Mouse (Mus musculus) adrenal gland, adult 18-20 months (tissue): Measurements from ENCODE around the gene Sars2. TPM values are rescaled to one million over a fixed set of nuclear protein-coding genes. Genes with fewer than 3 reads are reported as not detected.

Experiments
- DNase-seq, 2 experiments: peaks; one replicate each; pipeline ENCODE4 v3.0.0; 2021 to 2022; ENCODE audit warnings: low spot score in 2 of 2
- total RNA-seq, 2 experiments: library from RNA; stranded (reverse); gene quantifications; 1 replicate in 1 of 2; 2 replicates in 1 of 2; pipeline ENCODE4 v1.2.3; 2021

Sars2 gene
- total RNA-seq, 2 experiments from 2014 or later, result 15.6 to 17.2 TPM

DNA sequence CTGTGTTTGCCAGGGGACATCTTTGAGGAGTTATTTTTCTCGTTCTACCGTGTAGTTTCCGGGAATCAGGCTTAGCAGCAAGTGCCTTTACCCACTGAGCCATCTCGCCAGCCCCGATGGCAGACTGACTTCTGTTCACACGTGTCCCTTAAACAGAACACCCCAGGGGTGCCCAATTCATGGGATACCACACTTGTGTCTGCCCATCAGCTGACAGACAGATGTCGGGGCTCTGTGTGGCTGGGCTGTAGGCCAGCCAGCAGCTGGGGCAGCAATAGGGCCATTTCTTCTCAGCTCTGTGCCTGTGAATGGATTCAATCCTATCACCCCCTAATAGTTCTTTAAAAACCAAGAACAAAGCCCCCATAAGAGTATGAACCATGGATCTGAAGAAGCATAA is 33.3 kb downstream of the Sars2 start:
- no peak for DNase-seq

DNA sequence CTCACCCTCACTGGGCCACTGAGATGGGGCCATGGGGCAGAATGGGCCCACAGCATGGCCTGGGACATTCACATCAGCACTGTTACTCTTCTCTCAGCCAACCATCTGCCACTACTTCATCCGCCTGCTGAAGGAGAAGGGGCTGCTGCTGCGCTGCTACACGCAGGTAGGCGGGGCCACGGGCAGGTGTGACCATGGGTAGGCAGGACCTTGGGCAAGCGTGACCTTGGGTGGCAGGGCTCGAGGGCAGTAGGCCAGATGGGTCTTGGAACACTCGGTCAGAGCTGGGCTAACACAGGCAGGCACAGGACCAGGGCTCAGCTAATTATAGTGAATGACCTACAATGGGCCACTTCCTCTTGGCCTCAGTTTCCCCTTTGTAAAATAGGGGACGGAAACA is 37.0 kb downstream of the Sars2 start:
- DNase-seq, result no peak

DNA sequence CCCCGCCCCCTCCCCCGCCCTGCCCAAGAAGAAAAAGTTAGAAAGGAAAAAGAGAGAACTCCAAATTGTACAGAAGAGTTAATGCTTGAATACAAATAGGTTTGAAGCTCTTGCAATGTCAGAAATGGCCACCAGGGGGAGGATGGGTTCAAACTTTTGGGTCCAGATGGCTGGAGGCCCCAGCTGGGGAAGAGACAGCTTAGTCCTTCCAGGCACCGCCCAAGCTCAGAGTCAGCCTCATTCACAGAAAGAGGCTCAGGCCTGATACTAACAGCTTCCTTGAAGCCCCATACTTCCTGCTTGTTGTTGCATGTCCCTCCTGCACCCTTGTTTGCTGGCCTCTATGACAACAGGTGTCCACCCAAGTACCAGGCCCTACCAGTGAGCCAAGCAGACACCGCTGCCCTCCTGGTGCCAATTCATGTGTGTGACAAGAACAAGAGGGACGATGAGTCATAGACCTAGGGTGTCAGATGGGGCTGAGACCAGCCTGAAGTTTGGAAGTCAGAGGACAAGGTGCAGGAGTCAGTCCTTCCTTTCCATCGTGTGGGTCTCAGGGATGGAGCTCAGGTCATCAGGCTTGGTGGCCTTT is 38.4 kb downstream of the Sars2 start:
- DNase-seq, result peak; percentile 83 to 89

- DNase-seq, result no peak
These were observed 39.1 kb downstream of the Sars2 start for GRCm38 (mm10) chr7:28780857-28781256.

GRCm38 (mm10) chr7:28781261-28781663 is 39.5 kb downstream of the Sars2 start:
- DNase-seq, result no peak

DNA sequence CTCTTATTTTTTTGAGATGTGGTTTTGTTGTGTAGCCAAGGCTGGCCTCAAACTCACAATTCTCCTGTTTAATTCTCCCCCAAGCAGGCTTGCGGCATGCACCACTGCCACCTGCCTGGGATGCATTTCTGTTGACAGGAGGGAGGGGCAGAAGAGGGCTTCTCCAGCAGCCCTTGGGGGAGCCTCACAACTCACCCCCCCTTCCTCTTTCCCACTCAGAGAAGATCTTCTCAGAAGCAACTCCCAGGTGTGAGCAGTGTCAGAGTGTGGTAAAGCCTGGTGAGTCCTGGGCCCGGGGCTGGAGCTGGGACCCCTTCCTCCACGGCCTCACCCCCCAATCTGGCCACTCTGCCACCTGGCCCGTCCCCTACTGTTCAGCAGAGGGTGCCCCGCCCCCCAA is 43.4 kb downstream of the Sars2 start:
- no peak for DNase-seq

DNA sequence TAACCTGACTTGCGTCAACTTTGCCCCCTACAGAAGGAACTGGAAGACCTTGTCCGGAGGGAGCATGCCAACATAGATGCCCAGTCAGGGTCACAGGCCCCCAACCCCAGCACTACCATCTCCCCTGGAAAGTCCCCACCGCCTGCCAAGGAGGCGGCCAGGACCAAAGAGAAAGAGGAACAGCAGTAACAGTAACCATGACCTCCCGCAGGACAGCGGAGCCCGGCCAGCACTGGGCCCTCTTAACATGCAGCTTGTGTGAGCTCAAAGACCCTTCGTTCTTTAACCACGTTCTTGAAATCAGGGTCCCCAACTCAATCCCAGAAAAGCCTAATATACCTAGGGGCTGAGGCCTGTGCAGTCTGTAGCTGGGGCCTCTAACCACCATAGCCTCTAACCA is 46.1 kb downstream of the Sars2 start:
- no peak for DNase-seq

DNA sequence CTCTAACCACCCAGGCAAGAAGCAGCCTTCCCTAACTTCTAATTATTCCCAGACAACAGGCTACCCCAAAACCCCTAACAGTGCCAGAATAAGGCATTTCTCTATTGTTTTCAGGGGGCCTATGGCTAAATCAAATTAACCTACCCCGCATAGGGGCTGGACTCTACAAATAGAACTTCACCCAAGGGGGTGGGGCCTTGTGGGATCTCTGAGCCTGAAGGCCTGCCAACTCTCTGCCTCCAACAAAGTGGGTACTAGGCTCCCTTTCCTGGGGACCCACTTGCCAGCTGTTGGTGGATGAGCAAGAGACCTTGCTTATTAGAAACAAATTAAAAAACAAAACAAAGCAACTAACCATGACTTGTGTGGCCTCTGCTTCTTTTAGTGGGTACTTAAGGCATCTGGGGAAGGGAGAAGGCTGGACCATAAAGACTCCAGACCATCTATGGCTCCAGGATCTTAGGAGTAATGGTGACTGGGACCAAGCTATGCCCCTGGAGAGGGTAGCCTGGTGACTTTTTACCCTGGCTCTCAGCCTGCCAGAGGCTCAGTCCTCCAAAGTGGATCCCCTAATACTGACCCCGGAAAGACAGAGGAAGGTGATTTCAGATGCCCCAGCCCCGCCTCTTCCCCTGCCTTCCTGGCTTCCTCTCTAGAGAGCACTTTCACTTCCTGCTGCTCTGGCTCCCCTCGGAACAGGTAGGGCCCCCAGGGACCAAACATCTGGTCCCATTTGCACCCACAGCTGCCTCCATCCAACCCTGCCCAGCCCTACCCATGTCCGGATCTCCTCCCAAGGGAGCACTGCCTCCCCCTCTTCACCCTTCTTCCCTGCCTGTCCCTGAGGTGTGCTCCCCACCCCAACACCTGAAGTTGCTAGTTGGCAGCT is 46.8 kb downstream of the Sars2 start, which contains the start of gene Rinl:
Gene Rinl, plus strand, starts transcription at position 663 of the 889 bp plus-strand sequence.
- no peak for DNase-seq

DNA sequence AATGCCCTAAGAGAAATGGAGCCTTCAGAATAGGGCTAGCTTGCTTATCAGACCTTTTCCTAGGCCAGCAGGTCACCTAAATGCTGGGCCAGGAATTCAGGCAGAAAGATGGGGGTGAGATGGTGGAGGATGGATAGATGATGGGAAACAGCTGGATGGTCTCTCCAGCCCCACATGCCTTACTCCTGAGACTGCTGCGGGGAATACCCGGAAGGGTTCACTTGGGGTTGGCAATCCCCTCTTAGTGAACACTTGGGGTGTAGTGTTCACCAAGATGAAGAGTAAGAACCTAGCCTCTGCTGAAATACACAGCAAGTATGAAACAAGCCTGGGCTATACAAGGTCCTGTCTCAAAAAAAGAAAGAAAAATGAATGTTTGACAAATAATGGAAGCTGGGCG is 47.4 kb downstream of the Sars2 start:
- DNase-seq, result no peak

DNA sequence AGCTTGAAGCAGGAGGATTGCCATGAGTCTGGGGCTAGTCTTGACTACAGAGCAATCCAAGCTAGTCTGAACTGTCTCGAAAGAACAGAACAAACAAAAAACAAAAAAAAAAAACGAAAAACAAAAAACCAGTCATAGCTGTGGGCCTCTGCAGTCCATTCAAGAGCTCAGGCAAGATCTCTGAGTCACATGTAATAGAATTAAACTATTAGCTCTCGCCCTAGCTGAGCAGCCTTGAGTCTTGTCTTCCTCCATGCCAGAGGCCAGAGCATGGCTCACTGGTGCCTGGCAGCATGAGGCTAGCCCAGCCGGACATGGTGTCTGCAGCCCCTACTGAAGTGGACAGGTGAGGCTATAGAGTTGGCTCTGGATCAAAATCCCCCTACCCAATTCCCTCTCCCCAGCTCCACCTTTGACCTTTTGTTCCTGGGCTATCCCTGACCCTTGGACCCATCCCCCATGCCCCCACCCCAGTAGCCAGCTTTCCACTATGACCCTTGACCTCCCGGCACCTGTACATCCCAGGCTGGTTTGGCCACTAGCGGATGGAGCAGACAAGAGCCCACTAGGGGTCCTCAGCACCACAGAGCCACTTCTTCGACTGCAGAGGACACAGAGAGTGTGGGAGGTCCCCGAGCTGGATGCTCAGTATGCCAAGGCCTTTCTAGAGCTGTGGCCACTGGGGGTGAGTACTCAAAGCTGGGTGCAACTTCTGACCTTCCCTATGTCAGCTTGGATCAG is 48.4 kb downstream of the Sars2 start:
- DNase-seq, result no peak

DNA sequence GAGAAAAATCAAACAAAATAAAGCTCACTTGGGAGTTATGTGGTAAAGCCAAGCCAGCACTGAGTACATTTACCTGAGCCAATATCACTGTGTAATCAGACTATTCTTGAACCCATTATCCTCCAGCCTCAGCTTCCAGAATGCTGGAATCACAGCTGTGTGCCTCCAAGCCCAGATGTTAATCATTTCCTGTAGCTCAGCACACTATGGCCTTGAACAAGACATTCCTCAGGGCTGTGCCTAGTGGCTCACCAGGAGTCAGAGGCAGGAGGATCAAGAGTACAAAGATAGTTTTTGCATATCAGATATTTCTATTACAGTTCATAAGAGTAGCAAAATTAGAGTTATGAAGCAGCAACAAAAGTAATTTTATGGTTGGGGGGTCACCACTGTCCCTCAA is 49.9 kb downstream of the Sars2 start:
- DNase-seq, result no peak

GRCm38 (mm10) chr7:28792391-28793185 is 50.8 kb downstream of the Sars2 start:
- no peak for DNase-seq

DNA sequence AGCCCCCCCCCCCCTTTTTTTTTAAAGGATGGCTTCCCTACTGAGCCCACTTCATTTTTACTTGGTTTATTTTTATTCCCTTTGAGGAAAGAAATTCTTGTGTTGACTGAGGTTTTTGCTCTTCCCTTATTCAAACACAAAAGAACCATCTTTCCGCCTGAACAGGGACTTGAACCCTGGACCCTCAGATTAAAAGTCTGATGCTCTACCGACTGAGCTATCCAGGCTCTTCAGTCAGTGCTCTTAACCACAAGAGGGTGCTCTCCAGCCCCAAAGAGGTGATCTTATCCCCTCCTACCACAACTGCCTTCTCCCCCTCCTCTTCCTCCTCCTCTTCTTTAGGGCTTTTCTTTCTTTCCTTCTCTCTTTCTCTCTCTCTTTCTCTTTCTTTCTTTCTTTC is 52.0 kb downstream of the Sars2 start:
- no peak for DNase-seq

- DNase-seq, result no peak
These were observed 52.7 kb downstream of the Sars2 start for GRCm38 (mm10) chr7:28794496-28794895.

GRCm38 (mm10) chr7:28795832-28796231 is 54.0 kb downstream of the Sars2 start:
- DNase-seq, result no peak

GRCm38 (mm10) chr7:28796562-28796975 is 54.8 kb downstream of the Sars2 start:
- DNase-seq, result peak; percentile 88 to 90

- DNase-seq, result no peak
These were observed 58.2 kb downstream of the Sars2 start for GRCm38 (mm10) chr7:28799994-28800393.

DNA sequence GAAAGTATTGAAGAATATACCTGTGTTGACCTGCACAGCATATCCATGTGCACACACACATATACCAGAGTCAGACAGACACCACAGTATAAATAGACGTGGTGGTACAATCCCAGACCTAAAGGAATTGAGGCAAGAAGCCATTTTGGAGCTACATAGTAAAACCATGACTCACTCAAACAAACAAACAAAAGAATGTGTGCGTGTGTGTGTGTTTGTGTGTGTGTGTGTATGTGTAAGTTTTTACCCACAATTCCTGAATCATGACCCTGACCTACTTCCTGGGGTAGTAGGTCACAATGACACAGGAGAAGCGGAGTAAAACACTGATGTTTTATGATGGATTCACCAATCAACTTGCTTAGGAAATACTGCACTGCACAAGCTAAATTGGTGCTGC is 59.7 kb downstream of the Sars2 start:
- no peak for DNase-seq

- no peak for DNase-seq
These were observed 60.3 kb downstream of the Sars2 start for GRCm38 (mm10) chr7:28801901-28802670.
